Mouse (Mus musculus): ENCODE results near the gene Aif1.

Aif1 gene

DNA sequence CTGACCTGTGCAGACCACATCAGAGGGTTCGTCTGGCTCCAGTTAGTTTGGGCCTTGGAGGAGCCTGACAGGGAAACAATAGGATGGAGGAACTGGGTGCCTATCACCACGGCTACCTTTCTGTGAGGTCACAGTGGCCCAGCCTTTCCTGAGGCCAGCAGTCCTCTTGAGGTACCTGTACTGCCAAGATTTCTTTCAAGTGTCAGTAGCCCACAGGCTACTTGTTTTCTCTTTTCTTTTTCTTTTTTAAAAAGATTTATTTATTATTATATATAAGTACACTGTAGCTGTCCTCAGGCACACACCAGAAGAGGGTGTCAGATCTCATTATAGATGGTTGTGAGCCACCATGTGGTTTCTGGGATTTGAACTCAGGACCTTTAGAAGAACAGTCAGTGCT is at the start of gene Aif1:
Aif1 (minus strand) TSS at position 101 of the 400 bp plus-strand sequence.
- no peak for DNase-seq

DNA sequence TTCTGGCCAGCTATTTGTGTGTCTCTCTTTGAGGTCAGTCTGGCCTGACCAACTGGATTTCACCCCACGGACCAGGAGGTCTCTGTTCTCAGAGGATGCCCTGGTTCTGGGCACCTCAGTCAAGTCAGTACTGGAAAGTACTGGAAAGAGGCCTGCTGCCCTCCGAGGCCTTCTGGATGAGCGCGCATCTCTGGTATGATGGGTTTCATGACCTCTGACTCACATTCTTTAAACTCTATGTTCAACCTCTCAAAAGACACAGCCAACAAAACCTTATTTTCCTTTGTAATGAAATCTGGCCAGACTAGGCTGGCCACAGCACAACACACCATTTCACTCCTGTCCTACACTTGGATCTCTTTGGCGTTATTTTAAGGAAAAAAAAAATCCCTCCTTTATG is 49.6 kb upstream of the Aif1 start:
- DNase-seq: no peak

DNA sequence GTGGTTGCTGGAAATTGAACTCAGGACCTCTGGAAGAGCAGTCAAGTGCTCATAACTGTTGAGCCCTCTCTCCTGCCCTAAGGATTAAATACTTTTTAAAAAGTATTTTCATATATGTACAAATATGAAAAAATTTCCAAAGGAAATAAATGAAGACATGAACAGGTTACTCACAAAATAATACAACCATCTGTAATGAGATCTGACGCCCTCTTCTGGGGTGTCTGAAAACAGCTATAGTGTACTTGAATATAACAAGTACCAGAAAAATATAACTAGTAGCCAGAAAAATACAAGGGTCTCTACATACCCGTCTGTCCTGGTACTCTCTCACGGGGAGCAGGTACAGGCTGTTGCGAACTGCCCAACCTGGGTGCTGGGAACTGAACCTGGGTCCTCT is 48.8 kb upstream of the Aif1 start:
- no peak for DNase-seq

DNA sequence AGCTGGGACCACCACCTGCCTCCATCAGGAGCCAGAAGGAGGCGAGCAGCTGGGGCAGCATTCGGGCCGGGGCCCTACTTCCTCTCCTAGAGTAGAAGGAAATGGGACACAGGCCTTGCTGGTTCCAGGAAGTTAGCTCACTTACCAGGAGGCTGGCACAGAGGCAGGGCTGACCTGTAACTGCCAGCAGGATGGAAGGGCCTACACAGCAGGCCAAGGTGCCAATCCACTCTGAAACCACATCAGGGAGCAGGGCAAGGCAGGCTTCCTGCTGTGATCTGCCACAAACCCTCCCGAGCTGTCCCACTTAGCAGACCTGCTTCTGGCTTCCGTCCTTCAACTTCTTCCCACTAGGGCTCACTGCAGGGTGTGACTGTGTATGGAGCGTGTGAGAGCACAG is 46.4 kb upstream of the Aif1 start:
- DNase-seq: no peak

DNA sequence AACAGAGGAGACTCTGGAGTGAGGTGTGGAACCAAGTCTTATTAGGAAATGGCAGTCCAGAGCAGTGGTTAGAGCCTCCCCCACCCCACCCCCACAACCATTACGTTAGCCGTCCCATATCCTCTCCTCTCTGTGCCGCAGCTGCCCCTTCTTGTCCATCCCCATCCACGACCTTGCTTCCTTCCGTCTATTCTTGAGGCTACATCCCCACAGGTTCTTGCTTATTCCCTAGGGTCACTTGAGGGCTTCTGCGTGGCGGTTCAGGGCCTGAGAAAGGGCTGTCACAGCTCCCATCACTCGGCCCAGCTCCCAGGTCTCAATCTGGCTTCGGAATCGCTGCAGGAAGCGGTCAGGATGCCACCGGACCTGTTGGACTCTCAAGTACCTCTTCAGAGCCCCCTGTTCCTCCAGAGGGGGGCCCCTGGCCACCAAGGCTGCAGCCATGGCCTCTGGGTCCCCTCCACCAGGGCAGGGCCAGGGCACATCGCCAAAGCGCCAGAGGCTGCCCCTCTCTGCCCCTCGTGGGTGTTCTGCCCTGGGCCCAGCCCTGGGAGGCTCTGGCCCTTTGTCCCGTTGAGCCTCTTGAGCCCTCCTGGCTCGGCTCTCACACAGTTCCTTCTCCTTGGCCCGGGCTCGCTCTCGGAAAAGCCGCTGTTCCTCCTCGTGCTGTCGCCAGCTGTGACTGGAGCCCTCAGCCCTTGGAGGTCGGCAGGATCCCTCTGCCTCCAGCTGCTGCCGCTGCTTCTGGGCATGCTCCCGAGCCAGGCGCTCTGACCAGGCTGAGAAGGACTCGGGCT is 44.5 kb upstream of the Aif1 start, which contains the start of gene Gm16181:
Gm16181 (plus strand) TSS at position 679 of the 797 bp plus-strand sequence.
- DNase-seq: no peak

DNA sequence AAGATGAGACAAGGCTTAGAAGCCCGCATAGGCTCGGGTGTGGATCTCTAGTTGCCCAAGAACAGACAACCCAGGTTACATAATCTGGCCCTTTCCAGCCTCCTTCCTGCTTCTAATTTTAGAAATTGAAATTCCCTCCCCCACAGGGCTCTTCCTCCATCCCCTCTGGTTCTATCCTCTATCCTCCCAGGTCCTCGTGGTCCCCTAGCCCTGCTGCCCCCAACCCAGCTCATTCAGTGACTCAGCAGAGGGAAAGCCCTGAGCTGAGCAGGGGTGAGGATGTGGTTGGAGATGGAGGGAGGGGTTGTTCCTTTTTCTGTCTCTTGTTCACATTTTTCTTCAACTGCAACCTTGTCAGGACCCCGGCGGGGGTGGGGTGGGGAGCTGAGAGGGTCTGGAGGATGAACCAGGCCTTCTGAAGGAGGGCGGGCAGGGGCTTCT is 43.8 kb upstream of the Aif1 start:
- no peak for DNase-seq

DNA sequence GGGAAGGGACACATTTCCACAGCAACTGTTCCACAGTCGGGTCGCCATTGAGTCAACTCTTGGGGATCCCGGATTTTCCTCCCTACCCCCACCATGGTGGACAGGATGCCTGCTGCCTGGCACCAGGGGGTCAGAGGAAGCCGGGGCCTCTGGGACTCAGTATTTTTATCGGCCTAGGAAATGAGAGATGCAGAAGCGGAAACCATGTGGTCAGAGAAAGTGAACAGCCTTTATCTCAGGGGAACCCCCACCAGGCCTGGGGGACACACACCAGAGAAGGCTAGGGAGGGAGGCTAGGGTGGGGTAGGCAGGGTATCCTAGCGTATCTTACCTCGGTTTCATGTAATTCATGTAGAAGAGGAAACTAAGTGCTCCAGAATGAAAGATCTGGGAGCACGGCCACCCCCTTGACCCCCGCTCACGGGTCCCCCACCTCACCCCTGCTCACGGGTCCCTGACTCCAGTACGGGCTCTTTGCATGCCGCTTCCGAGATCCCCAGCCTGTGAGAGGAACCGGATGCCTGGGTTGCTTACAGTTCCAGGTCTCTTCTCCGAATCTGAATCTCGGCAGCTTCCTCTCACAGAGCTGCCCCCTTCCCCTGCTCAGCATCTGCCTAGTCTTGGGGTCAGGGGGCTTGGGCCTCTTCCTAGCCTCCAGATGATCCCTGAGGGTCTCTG is 42.8 kb upstream of the Aif1 start:
- no peak for DNase-seq

DNA sequence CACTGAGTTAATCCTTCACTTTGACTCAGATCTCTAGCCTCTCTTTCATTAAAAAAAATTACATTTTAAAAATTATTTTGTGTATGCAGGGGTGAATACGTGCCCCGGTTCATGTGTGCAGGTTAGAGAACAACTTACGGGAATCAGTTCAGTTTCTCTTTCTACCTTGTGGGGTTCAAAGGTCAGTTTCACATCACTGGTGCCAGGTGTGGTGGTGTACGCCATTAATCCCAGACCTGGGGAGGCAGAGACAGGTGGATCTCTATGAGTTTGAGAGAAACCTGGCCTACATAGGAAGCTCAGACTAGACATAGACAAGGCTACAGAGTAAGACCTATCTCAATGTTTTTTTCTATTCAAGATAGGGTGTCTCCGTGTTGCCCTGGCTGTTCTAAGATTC is 37.2 kb upstream of the Aif1 start:
- DNase-seq: no peak

DNA sequence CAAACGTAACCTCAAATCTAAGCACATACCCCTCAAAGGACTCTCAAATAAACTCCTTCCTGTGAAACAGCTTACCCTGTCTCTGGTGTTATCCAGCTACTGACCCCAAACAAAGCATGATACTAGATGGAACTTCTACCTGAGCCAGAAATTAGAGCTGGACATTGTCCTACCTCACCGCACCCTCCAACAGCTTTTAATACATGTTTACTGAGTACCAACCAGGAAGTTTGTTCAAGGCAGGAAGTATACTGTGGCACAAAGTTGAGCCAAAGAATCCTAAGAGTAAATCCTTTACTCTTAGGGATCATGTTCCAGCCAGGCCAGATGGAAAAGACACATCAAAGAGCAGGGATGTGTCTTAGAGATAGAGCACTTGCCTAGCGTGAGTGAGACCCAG is 34.7 kb upstream of the Aif1 start:
- no peak for DNase-seq

DNA sequence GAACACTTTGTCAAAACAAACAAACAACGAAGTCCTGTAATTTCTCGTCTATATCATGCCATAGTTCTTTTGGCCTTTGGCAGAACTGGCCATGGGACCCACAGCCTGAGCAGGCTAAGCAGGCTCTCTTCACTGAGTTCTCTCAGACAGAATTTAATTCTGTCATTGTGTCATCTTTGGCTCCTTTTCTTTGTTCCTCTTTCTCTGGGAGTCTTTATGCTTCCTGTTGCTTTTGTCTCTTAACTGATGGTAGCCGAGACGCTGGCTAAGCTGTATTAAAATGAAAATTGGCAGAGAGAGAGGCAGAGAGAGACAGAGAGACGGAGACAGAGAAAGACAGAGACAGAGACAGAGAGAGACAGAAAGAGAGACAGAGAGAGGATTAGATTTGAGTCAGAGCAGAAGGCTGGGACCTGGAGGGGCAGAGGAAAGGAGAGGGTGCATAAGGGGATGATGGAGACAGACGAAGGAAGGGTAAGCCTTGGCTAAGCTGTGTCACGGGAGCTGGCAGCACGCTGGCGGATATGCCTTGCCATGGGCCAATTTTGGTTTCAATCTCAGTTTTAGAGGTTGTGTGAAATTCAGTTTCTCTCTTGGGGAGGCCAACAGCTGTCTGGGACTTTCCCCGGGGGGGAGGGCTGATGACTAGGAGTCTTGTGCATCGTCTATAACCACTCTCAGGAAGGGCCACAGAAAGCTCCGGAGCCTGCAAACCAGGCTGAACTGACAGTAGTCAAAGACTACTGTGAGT is 34.1 kb upstream of the Aif1 start:
- DNase-seq: no peak

DNA sequence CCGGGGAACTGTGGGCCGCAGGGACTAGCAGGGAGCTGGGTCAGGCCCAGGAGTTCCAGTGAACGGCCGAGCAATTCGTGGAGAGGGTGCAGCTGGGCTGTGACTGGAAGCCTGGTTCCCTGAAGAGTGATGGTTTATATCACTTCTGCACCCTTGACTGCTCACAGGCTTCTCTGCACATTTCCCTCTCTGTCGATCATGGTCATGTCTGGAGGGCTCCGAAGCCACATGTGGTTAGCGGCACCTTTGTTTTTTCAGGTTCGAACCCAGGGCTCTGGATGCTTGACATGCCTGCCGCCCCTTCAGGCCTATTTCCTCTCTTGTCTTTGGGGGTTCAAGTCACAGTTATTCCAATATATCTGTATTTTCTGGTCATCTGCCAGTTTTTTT is 29.5 kb upstream of the Aif1 start:
- no peak for DNase-seq

DNA sequence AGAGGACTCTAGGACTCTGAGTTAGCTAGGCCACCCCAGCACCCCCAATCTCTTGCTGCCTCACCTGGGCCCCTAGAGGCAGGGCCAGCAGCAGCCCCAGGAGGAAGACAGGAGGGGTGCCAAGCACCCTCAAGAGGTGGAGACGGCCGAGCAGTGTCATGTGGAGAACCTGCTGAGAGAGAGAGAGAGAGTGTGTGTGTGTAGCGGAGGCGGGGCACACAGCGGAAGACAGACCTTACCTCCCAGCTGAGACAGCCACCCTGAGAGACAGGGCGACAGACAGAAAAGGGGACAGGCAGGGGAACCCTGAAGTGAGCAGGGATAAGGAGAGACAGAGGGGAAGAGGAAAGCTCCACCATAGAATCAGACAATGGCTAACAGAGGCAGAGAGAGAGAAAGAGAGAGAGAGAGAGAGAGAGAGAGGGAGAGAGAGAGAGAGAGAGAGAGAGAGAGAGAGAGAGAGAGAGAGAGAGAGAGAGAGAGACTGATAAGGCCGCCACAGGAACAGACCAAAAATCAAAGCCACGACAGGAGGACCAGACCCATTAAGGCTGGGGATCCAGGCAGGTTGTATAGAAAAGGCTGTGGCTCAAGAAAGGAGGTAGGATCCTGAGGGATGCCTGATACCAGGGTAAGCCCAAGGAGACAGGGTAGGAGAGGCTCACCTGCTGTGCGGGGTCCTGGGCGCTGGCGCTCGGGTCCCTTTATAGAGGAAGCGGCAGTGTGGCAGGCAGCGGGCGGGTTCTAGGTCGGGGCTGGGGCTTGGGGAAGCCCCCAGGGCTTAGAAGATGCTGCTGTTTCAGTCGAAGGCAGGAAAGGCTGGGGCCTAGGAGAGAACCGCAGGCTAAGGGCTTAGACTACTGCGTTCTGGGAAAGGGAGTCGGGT is 28.9 kb upstream of the Aif1 start, which contains the start of gene Lta:
Lta (minus strand) TSS at position 858 of the 886 bp plus-strand sequence.
- no peak for DNase-seq

DNA sequence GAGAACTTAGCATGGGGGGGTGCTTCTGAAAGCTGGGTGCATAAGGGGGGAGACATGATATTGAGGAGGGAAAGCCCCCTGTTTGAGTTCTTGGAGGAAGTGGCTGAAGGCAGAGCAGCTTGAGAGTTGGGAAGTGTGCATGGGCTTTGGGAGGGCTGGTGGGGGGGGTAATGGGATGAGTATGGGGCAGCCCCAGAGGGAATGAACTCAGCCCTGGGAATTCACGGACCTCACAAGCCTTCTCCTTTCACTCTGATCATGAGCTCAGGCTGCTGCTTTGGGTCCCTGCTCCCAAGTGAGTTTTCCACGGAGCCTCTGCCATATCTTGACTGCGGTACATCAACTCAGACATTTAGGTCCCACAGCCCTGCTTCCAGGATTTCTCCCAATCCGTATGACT is 26.6 kb upstream of the Aif1 start:
- DNase-seq: no peak

DNA sequence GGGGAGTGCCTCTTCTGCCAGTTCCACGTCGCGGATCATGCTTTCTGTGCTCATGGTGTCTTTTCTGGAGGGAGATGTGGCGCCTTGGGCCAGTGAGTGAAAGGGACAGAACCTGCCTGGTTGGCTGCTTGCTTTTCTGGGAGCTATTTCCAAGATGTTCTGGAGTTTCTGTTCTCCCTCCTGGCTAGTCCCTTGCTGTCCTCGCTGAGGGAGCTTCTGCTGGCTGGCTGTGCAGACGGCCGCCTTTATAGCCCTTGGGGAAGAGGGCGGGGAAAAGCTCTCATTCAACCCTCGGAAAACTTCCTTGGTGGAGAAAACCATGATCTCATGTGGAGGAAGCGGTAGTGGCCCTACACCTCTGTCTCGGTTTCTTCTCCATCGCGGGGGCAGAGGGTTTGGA is 25.9 kb upstream of the Aif1 start, which contains the start of gene Tnf:
Tnf (minus strand) TSS at position 221 of the 400 bp plus-strand sequence.
- DNase-seq: no peak

DNA sequence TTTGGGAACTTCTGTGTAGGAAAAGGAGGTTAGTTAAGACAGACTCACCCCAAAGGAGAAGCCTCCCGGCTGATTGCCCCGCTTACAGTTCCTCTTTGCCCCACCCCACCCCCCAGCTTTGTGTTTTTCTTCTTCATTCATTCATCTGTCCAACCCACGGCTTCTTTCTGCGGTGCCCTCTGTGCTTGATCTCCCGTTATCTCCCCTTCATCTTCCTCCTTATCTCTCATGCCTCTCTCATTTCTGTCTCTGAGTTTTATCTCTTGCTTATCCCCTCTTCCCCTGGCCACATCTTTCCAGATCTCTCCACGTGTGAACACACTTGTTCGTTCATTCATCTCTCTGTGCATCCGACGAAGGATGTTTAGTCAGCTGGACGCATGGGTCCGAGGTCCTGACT is 25.3 kb upstream of the Aif1 start:
- no peak for DNase-seq

DNA sequence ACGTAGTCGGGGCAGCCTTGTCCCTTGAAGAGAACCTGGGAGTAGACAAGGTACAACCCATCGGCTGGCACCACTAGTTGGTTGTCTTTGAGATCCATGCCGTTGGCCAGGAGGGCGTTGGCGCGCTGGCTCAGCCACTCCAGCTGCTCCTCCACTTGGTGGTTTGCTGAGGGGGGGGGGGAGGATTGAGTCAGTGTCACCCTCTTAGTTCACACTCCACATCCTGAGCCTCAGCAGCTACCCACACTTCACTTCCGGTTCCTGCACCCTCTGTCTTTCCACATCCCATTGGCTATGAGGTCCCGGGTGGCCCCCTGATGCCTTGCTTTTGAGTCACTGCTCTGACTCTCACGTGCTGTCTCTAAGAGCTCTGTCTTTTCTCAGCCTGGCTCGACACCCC is 24.5 kb upstream of the Aif1 start:
- DNase-seq: peak; percentile 34

DNA sequence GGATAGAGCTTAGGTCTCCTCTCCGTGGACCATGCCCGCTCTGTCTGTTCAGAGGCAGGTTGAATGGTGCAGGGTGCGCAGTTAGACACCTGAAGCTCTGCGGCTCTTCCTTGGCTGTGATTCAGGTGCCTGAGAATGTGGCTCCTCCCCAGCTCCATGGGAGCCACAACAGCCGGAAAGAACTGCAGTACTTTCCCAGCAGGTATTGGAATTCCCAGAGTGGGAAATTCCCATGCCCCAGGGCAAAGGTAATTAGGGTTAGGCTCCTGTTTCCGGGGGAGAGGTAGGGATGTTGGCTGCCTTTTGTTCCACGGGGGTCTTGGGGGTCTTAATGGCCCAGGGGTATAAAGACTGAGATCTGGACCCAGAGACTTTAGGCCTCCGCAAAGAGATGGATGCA is 23.1 kb upstream of the Aif1 start:
- DNase-seq: no peak

DNA sequence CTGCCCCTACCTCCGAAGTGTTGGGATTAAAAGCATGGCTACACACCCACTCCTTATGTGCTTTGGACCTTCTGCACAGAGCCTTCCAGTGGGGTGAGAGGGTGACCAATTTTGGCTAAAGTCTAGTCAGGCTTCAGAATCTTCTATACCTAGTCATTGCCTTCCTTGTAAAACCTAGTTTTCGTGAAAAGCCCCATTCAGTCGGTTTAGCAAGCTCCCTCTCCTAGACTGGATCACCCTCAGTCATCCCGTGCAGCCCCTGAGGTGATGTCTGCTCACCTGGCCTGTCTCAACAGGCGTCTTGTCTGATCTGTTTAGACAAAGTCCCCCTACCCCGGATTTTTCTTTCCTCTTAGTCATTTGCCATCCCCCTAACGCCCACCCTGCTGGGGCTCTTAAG is 22.2 kb upstream of the Aif1 start:
- no peak for DNase-seq

DNA sequence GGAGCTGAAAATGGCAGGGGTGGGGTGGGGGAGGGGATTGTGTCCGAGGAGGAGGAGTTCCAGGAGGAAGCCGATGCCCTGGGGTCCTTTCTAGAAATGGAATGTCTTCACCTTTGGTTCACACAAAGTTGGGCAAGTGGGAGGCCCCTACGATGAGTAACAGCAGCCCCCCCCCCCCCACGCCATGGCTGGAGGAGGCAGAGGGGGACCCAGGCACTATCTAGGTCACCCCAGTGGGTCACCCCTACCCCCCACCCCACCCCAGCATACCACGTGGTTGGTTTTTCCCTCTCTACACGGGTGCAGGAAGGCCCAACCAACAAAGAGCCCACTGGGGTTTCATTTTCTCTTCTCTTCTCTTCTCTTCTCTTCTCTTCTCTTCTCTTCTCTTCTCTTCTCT is 21.3 kb upstream of the Aif1 start:
- DNase-seq: no peak

DNA sequence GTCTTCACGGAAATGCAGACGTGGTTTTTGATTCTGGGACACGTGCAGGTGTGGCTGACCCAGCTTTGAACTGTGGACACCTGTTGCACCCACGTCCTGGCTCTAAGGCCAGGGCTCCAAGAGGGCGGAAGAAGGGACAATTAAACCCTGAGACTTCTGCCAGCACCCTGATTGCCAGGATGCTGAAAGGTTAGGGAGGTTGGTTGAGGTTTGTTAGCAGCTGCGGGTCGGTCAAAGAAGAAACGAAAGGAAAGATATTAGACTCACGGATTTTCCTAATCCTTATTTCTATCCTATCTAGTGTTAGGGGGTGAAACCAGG is 20.4 kb upstream of the Aif1 start:
- no peak for DNase-seq

DNA sequence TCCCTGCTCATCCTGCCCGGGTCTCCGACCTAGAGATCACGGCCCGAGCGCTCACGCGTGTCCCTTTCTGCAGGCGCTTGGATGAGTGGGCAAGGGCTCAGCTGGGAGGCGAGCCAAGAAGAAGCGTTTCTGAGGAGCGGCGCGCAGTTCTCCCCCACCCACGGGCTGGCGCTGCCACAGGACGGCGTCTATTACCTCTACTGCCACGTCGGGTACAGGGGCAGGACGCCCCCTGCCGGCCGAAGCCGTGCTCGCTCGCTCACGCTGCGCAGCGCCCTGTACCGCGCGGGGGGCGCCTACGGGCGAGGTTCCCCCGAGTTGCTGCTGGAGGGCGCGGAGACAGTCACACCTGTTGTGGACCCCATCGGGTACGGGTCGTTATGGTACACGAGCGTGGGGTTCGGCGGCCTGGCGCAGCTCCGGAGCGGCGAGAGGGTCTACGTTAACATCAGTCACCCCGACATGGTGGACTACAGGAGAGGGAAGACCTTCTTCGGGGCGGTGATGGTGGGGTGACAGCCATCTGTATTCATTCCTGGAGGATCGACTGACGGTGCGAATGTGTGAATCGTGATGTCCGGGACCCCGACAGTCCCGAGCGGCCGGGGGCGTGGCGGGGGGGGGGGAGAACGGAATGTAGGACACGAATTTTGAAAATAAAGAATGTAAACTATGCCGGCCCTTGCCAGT is 19.9 kb upstream of the Aif1 start:
- DNase-seq: peak; percentile 72

Data from layer of hippocampus, adult 9-11 months (tissue).